Mouse (Mus musculus): ENCODE data around the gene A4galt. TPM values are rescaled to one million over a fixed set of nuclear protein-coding genes. Genes with fewer than 3 reads are reported as not detected.

Gene A4galt
- total RNA-seq, 2 experiments from 2014 or later, result 3.1 to 3.9 TPM

Other genes with a start within 250 kb of the A4galt start
- 1 to 10 TPM; 2.0 to 2.1 TPM for gene Nfam1, start 218.5 kb downstream of the A4galt start, total RNA-seq (2021)
- 1 to 10 TPM; 5.1 to 7.3 TPM for gene Serhl, start 162.3 kb downstream of the A4galt start, total RNA-seq (2021)
- gene Rrp7a, start 129.0 kb downstream of the A4galt start, total RNA-seq (2021), result 100 to 1,000 TPM; 125 to 127 TPM
- gene Poldip3, start 102.4 kb downstream of the A4galt start, total RNA-seq (2021), result 10 to 100 TPM; 92.9 to 94.2 TPM
- 100 to 1,000 TPM; 106 TPM for gene Cyb5r3, start 79.2 kb downstream of the A4galt start, total RNA-seq (2021)
- 10 to 100 TPM; 27.9 to 30.2 TPM for gene Arfgap3, start 98.5 kb upstream of the A4galt start, total RNA-seq (2021)
- 10 to 100 TPM; 23.2 to 24.9 TPM for gene Pacsin2, start 212.8 kb upstream of the A4galt start, total RNA-seq (2021)